Mouse (Mus musculus) layer of hippocampus, postnatal 25 days (tissue): ENCODE results near the gene Ppp3ca. TPM values are rescaled to one million over a fixed set of nuclear protein-coding genes. Genes with fewer than 3 reads are reported as not detected.

Source experiments
- DNase-seq, 2 experiments: peaks; one replicate each; pipeline ENCODE4 v3.0.0; 2022; ENCODE audit warnings: mixed read lengths in 2 of 2, low spot score in 1 of 2; ENCODE audit errors: extremely low spot score in 1 of 2
- total RNA-seq, 2 experiments: library from RNA; stranded (reverse); gene quantifications; 2 replicates each; pipeline ENCODE4 v1.2.3; 2021

Gene Ppp3ca
- total RNA-seq, 2 experiments from 2014 or later = 1,252 to 1,286 TPM

- DNase-seq = no peak
Observed at GRCm38 (mm10) chr3:136721241-136721640, 51.3 kb downstream of the Ppp3ca start.

GRCm38 (mm10) chr3:136721804-136722427 lies 52.0 kb downstream of the Ppp3ca start:
- no peak for DNase-seq

- DNase-seq = no peak
Observed at GRCm38 (mm10) chr3:136722493-136722892, 52.6 kb downstream of the Ppp3ca start.

- no peak for DNase-seq
Observed at GRCm38 (mm10) chr3:136725311-136726156, 55.6 kb downstream of the Ppp3ca start.

DNA sequence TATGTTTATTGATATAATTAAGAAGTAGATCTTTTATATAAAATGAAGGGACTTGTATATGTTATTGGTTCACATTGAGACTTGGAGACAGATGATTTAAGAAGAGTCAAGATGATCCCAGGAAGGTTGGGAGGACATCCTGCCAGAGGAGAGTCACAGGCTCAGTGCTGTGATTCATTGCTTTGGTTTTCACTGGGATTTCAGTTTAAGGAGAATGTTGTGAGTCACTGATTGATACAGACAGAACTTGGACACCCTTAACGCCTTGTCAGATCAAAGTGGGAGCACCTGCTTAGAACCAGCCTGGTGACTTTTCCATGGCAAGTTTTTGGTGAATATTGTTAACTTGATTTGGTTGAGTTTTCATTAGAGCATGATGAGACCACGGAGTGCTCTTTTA lies 58.0 kb downstream of the Ppp3ca start:
- DNase-seq = no peak

DNA sequence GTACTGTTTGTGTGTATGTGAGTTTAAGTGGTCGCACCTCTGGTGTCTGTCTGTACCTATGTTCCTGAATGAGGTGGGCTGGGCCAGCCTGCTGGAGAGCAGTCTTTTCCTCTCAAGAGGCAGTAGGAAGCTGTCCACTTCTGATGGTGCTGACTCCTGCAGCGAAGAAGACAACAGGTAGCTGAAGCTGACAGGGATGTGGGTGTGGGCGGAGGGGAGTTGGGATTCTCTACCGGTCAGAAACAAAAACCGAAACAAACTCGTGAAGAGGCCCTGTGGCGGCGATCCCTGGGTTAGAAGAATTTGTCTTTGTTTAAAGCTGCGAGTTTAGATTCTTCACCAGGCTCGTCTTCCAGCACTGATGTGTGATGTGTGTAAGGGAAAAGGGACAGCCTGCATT lies 60.1 kb downstream of the Ppp3ca start:
- DNase-seq = no peak

- DNase-seq = no peak
Observed at GRCm38 (mm10) chr3:136731579-136731978, 61.7 kb downstream of the Ppp3ca start.

- DNase-seq = no peak
Observed at GRCm38 (mm10) chr3:136736021-136736420, 66.1 kb downstream of the Ppp3ca start.

- no peak for DNase-seq
Observed at GRCm38 (mm10) chr3:136736773-136737298, 66.9 kb downstream of the Ppp3ca start.

- DNase-seq = no peak
Observed at GRCm38 (mm10) chr3:136738474-136738873, 68.5 kb downstream of the Ppp3ca start.

GRCm38 (mm10) chr3:136738914-136739313 lies 69.0 kb downstream of the Ppp3ca start:
- no peak for DNase-seq

GRCm38 (mm10) chr3:136741659-136742058 lies 71.7 kb downstream of the Ppp3ca start:
- no peak for DNase-seq

GRCm38 (mm10) chr3:136742258-136743057 lies 72.5 kb downstream of the Ppp3ca start:
- DNase-seq = no peak

DNA sequence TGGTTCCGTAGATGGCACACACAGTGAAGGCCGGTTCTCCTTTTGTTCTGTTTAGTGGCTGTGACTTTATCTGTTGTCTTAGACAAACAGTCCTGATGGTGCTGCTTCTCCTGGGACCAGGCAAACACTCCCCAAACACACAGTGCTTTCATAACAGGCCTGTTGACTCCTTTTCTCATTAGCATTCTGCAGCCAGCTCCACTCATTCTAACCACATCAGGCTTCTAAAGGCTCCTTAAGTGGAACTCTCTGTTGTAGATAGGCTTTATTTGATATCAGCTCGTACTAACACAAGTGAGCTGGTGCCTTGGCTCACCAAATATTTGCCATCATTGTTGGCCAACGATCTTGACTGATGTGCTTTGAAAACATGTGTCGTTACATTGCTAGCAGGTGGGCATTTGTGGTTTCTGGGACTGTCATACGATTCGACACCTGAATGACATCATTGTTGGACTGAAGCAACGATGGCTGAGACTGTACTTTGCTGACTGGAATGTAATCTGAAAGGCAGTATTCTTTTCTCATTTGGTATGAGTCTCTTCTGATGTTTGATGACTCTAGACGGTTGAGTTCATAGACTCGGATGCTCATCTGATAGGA lies 74.5 kb downstream of the Ppp3ca start:
- DNase-seq = no peak

DNA sequence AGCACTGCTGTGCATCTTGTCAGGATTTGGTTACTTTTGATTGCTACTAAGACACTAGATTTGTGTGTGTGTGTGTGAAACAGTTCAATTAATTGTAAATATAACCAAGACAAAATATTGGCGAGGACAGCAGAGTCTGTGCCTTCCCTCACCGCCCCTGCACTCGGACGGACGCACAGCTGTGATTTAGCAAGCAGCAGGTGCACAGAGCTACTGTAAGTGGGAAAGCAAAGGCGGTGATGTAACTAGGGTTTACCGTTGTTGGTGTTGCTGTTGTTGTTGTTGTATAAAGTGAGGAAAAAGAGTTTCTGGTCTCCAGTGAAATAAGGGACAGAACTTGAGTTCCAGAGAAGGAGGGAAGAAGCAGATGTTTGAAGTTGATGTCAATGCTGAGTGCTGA lies 75.5 kb downstream of the Ppp3ca start:
- no peak for DNase-seq

DNA sequence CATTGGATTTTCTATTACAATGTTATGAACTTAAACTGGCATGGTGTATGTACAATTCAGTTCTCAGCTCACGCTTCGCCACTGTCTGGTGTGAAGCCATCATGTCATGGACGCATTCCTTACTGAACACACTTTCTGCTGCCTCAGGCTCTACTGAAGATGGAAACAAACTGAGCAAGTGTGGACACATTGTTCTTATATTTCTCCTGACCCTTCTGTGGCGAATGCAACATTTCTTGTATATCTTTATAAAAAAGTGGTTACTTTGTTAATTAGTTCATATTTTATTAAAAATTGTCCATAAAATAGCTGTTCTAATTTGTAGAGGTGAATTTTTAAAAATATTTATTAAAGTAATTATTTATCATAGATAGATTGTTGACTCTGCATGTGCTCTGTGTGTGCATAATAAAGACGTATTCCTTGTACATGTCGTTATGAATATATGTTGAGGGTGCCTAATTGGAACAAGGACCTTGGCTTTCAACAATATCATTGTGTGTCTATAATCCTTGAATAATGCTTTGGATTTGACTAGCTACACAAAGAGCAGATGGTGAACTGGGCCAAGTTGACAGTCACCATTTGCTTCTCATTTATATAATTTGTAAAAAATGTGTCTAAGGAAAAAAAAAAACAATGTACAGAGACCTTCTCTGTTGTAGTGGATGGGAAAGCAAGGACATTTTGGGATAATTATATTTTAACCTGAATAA lies 79.0 kb downstream of the Ppp3ca start:
- DNase-seq = no peak

GRCm38 (mm10) chr3:136749477-136749797 lies 79.5 kb downstream of the Ppp3ca start:
- DNase-seq = no peak

GRCm38 (mm10) chr3:136749951-136750350 lies 80.0 kb downstream of the Ppp3ca start:
- DNase-seq = no peak

- no peak for DNase-seq
Observed at GRCm38 (mm10) chr3:136752126-136752716, 82.3 kb downstream of the Ppp3ca start.

DNA sequence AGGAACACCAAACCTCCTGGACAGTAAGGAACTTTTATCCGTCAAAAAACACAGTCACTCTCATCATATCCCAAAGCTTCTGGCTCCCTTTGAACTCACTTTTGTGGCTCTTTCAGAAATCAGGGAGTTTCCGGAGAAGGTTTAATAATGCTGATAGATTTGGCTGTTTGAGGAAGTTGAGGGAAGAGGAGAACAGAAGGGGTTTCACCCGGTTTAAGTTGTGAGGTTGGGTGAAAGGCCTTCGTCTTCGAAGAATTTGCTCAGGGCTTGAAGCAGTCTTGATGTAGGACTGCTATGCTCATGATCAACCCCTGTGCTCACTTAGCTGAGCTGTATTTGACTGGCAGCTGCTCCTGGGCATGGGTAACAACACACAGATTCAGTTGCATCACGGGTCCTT lies 86.2 kb downstream of the Ppp3ca start:
- DNase-seq = no peak
